Mouse (Mus musculus): ENCODE results near the gene Myb.

Gene Myb

GRCm38 (mm10) chr10:21160537-21161358, at the start of gene Myb:
Myb (minus strand) TSS chr10:21160984.
- in situ Hi-C loops (cut with MboI; ENCODE audit: low sequenced_read_pairs), result no loop called here

GRCm38 (mm10) chr10:21207378-21207777, 46.6 kb upstream of the Myb start:
- in situ Hi-C loops (cut with MboI; ENCODE audit: low sequenced_read_pairs), result no loop called here

DNA sequence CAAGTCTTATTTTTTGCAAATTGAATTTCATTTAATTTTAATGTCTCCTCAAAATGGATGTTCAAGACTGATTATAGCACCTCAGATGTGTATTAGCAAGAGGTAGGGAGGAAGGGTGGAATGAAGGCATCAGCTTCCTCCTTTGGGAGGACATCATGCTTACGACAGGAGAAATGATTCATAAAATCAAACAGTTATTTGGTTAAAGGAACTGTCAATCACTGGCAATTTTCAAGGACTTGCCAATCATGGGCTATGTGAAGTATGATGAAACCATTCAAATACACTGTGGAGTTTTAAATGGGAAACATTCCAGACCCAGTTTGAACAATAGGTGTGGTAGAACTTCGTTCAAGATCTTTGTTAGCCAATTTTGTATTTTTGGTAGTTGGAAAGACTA, 45.4 kb upstream of the Myb start:
- in situ Hi-C loops (cut with MboI; ENCODE audit: low sequenced_read_pairs), result no loop called here

GRCm38 (mm10) chr10:21204496-21205085, 43.8 kb upstream of the Myb start:
- in situ Hi-C loops (cut with MboI; ENCODE audit: low sequenced_read_pairs), result no loop called here

DNA sequence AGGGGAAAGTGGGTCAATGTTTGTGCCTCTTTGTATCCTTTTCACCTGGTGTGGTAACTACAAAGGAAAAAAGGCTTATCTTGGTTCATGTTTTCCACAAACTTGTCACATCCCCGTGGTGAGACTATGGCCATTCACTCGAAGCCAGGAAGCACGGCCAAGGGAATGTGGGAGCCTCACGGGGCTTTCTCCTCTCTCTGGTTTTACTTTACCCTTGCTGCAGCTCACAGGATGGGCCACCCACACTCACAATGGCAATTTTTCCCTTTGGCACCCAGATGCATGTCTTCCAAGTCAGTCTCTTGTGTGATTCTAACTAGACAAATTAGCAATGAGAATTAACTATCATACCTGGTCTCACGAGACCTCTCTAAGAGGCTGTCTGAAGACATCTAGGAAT, 43.1 kb upstream of the Myb start:
- in situ Hi-C loops (cut with MboI; ENCODE audit: low sequenced_read_pairs), result no loop called here

DNA sequence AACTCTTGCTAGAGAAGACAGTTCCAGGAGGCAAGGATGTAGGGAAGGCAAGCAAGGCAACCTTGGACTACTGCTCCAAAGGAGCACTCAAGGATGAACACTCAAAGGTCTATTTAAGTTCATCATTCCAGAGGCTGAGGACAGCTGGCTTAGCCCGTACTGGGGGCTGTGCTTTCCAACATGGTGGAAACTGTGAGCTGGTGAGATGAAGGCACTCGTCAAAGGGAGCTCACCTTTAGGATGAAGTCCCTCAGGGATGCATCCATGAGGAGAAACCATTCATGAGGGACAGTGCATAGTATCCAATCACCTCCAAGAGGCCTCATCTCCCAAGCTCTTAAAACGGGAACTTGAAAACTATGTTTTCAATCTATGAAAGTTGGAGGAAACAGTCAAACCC, 42.7 kb upstream of the Myb start:
- in situ Hi-C loops (cut with MboI; ENCODE audit: low sequenced_read_pairs), result no loop called here

GRCm38 (mm10) chr10:21200761-21201160, 40.0 kb upstream of the Myb start:
- in situ Hi-C loops (cut with MboI; ENCODE audit: low sequenced_read_pairs), result no loop called here

DNA sequence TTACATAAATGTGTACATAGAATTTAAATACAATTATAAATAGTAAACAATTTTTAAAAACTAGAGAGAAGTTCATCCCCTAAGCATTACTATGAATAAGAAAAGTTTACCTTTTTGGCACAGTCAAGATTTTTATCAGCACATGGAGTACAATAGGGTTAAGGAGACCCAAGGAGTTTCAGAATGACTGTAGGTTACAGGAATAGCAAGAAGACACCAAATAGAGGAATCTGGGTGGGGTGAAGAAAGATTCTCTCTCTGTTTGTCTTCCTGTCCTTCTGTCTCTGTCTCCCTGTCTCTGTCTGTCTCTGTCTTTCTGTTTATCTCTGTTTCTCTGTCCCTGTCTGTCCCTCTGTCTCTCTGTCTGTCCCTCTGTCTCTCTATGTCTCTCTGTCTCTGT, 39.5 kb upstream of the Myb start:
- in situ Hi-C loops (cut with MboI; ENCODE audit: low sequenced_read_pairs), result no loop called here

- in situ Hi-C loops (cut with MboI; ENCODE audit: low sequenced_read_pairs), result no loop called here
Observed at GRCm38 (mm10) chr10:21196646-21197116, 35.9 kb upstream of the Myb start.

GRCm38 (mm10) chr10:21195597-21195996, 34.8 kb upstream of the Myb start:
- in situ Hi-C loops (cut with MboI; ENCODE audit: low sequenced_read_pairs), result no loop called here

DNA sequence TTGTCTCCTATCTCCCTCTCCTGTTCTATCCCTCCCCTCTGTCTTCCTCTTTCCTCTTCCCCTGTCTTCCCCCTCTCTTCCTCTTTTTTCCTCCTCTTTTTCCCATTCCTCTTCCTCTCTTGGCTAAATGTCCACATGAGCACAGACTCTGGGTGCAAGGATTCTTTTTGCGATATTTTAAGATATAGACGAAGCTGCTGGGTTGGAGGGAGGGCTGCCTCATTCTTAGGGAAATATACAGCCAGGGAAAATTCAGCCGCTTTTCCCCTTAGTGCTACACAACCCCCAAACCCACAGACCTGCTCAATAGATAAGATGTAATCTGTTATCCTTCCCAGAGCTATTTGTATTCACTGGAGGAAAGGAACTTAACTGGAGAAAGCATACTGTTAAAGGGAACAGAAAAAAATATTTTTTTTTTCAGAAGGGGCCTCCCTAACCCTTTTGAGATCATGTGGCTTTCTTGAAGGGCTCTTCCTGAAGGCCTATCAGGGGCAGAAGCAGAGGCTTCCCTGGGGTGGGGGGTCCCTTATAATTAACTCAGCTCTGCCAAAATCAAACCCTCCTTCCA, 33.2 kb upstream of the Myb start:
- in situ Hi-C loops (cut with MboI; ENCODE audit: low sequenced_read_pairs), result no loop called here

DNA sequence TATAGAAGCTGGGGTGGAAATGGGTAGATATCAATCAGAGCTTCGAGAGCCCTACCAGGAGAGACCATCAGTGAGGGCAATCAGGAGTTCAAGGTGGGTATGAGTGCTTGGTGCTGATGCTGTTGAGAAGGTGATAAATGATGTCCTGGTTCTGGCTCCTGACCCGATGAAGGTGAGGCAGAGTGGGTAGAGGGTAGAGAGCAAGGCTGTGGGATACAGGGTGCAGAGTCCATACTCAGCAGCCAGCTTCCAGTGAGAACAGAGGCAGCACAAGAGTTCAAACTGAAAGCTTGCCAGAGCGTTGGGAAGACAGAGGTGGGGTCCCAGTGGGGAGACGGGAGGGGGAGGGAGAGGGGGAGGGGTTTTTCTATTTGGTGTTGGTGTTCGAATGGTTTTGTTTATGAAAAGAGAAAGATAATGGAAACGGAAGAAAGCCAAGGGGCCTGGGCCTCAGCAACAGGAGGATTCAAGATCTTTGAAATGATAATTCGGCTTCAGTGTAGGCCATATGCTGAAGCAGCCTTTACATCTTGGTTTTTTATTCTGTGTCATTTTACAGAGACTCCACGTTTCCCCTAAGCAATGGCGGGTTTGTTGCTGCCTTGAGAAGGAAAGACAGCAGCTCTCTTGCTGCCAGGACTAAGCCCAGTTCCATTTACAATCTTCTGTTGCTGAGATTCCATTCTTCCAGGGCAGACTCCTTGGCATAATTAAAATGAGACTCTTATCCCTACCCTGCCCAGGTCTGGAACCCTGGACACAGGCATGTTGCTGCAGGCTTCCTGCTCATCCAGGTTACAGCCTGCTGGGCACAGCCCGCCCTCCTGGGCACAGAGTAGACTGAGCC, 32.5 kb upstream of the Myb start:
- in situ Hi-C loops (cut with MboI; ENCODE audit: low sequenced_read_pairs), result no loop called here

GRCm38 (mm10) chr10:21192436-21192835, 31.7 kb upstream of the Myb start:
- in situ Hi-C loops (cut with MboI; ENCODE audit: low sequenced_read_pairs), result no loop called here

GRCm38 (mm10) chr10:21189756-21190397, 29.1 kb upstream of the Myb start:
- in situ Hi-C loops (cut with MboI; ENCODE audit: low sequenced_read_pairs), result no loop called here

GRCm38 (mm10) chr10:21189275-21189601, 28.5 kb upstream of the Myb start:
- in situ Hi-C loops (cut with MboI; ENCODE audit: low sequenced_read_pairs), result no loop called here

- in situ Hi-C loops (cut with MboI; ENCODE audit: low sequenced_read_pairs), result no loop called here
Observed at GRCm38 (mm10) chr10:21188564-21189274, 27.9 kb upstream of the Myb start.

DNA sequence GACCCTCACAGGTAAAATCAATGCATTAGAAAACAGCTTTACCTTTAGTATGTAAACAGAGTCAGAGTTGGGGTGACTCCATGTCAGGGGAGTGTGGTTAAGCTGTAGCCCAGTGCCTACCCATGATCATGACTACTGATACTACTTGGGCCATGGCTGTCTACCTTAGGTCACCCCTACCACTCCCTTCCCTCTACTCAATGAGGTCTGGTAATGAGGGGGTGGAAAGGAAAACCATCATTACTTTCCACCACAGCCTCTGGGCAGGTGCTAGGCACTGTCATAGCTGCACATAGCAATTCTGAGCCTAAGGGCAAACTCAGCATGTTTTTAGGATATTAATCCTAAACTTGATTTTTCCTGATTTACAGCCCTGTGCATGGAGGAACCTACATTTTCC, 27.1 kb upstream of the Myb start:
- in situ Hi-C loops (cut with MboI; ENCODE audit: low sequenced_read_pairs), result no loop called here

DNA sequence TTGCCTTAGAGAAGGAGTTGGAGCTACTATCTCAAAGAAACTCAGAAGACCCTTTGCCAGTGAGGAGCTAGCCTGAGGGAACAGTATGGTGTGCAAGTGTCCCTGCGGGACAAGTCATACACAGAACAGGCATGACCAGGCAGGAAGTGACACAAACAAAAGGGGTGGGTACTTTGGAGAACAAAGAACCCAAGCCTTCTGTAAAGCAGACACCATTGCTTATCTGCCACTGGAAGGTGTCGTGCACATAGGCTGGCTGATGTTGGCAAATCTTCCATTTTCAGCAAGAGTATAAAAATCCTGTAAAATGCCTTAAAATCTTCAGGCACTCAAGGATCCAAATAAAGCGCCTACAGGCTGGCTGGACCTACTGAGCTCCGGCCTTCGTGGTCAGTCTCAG, 25.9 kb upstream of the Myb start:
- in situ Hi-C loops (cut with MboI; ENCODE audit: low sequenced_read_pairs), result no loop called here

DNA sequence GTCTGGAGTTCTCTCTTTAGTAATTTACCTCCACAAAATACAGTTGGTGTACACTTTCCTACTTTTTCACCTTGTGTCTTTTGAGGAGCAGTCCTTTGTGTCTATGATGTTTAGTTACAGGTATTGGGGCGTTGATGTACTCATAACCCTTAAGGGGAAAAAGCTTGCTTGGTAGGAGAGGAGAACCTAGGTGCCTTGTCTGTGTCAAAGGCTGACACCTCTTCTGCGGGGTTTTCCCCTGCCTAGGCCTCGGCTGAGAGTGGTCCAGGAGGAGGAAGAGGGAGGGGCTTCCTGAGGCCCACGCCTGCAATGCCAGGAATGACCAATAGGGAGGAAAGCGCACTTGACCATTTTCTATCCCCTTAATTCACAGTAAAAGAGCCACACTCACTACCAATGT, 17.9 kb upstream of the Myb start:
- in situ Hi-C loops (cut with MboI; ENCODE audit: low sequenced_read_pairs), result no loop called here

DNA sequence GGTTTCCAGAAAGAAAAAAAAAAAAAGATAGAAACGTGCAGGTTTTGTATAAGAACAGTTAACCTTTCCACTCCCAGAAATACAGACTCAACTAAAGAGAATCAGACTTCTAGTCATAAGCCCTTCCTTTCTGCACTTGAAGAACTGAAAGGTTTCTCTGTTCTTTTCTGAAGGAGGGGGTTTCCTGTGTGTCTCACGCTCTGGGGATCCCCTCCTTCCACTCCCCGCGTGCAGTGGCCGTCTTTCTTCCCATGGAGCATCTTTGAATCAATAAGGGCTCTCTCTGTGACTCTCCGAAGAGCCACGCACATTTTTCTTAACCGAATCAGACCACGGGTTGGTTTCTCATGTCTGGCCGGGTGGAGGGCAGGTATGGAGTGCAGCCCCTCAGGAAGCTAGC, 17.5 kb upstream of the Myb start:
- in situ Hi-C loops (cut with MboI; ENCODE audit: low sequenced_read_pairs), result no loop called here
